Mouse (Mus musculus): ENCODE results near the gene Fig4.

DNA sequence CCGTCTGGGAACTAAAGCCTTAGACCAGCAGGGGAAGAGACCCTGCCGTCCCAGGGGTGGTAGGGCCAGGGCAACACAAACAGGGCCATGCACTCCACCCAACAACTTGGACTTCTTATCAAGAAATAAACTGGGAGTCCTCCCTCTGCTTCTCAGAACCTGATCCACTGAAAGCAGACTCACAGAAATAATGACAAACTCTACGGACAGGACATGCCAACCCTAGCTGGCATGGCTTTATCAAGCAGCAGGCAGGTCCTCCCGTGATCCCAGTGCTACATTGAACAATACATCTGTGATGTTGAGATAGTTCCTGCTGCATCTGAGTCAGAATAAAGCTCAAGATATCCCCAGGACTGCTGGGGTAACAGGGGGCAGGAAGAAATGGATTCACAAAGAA is 106.8 kb downstream of the Fig4 start:
- no peak for TF ChIP-seq CTCF (IDR thresholded peaks at IDR 0.05)
- no peak for TF ChIP-seq EP300 (IDR thresholded peaks at IDR 0.05)
